27 mouse cellular contexts compared by ENCODE assay signal in the genomic region with DNA sequence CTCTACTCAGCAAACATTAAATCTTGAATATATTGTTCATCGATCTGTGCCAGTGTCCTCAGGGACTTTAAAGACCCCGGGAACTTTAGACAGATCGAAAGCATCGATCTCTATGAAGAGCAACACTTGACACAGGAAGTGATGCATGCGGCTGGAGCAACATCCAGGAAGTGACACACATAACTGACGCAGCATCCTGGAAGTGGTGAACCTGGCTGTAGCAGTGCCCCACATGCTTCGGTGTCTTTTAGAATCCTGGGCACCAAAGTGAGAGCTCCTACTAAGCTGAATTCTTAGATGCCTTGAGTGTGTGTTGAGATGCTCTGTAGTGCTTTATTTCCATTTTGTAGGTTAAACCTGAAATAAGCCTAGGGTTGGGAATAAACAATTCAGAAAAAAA. TPM values are rescaled to one million over a fixed set of nuclear protein-coding genes. Genes with fewer than 3 reads are reported as not detected.
DNase-seq lines count a peak whose midpoint lies in the region; ATAC-seq lines count a peak whose summit lies in the region.
"Had no signal": no experiment of that assay in that cellular context is flagged by ENCODE, and none has a peak within 500 bp of the region (broad histone marks: within the 10 kb centered on the region; RNA-seq: fewer than 3 reads in every experiment).

No protein-coding gene starts in this region.

- ATAC-seq in midbrain, embryonic 11.5 days (ENCODE audit: low FRiP score): no peak
- ATAC-seq in hematopoietic stem cell, adult 5-6 weeks (replicated peaks in 1 of 2; ENCODE audit: insufficient read depth in 1 of 2, low FRiP score in 2 of 2, low TSS enrichment in 1 of 2, low read depth in 1 of 2, poor library complexity in 2 of 2, severe bottlenecking in 2 of 2): peak; percentile 22 to 77; a peak in 1 of 4 replicates
- ATAC-seq in megakaryocyte progenitor cell, adult 5-6 weeks (replicated peaks; ENCODE audit: poor library complexity): peak; percentile 54
- ATAC-seq: activated CD4-positive, CD25-positive, alpha-beta regulatory T cell, adult 4 months; forebrain, embryonic 13.5 days; forebrain, embryonic 16.5 days; Patski had no signal

- no peak overlapping the region for H3K27ac ChIP-seq in midbrain, embryonic 11.5 days (ENCODE audit: low read depth, low read length)
- H3K27ac ChIP-seq in midbrain, embryonic 10.5 days (replicated peaks): no peak overlapping the region
- H3K27ac ChIP-seq: embryonic facial prominence, embryonic 10.5 days; embryonic facial prominence, embryonic 12.5 days; forebrain, embryonic 13.5 days had no signal

- no peaks in the 10 kb centered on the region for H3K36me3 ChIP-seq in midbrain, embryonic 11.5 days (ENCODE audit: control insufficient read depth, insufficient read depth, low read length)
- no peaks in the 10 kb centered on the region for H3K36me3 ChIP-seq in midbrain, embryonic 10.5 days
- H3K36me3 ChIP-seq: embryonic facial prominence, embryonic 10.5 days; embryonic facial prominence, embryonic 12.5 days; G1E had no signal

- 89% methylated on average over 7 of the region's 7 CpGs for WGBS in midbrain, embryonic 11.5 days
- WGBS in midbrain, embryonic 10.5 days: 94% methylated on average over 7 of the region's 7 CpGs

- no peaks in the 10 kb centered on the region for H3K4me1 ChIP-seq in midbrain, embryonic 11.5 days (ENCODE audit: control insufficient read depth, insufficient read depth, low read length)
- H3K4me1 ChIP-seq in midbrain, embryonic 10.5 days: no peaks in the 10 kb centered on the region
- H3K4me1 ChIP-seq: embryonic facial prominence, embryonic 10.5 days; forebrain, embryonic 13.5 days had no signal

- H3K9ac ChIP-seq in midbrain, embryonic 11.5 days (ENCODE audit: low read length): no peak overlapping the region
- H3K9ac ChIP-seq: embryonic facial prominence, embryonic 12.5 days; forebrain, embryonic 13.5 days had no signal

- intact Hi-C loops in left cerebral cortex, postnatal 14 days (cut with DNase I): no loop called here

- peak; percentile 67 for DNase-seq in midbrain, embryonic 11.5 days (ENCODE audit: low spot score, missing footprints)
- no peak for DNase-seq in midbrain, embryonic 10.5 days (ENCODE audit: low spot score)
- DNase-seq in left cerebral cortex, postnatal 14 days (ENCODE audit: low spot score in 2 of 2): no peak
- DNase-seq in gastrocnemius, adult 18-20 months (ENCODE audit: low spot score): no peak
- no peak for DNase-seq in gastrocnemius, adult 8-10 months (ENCODE audit: low spot score in 2 of 2)
- DNase-seq: adrenal gland, adult 8-10 months; adrenal gland, postnatal 14 days; adrenal gland, postnatal 36 days; cerebellum, adult 11-12 months; cerebellum, adult 2 months; cerebellum, adult 9-10 months; cerebellum, postnatal 10 days; cerebellum, postnatal 25 days had no signal

- no peak overlapping the region for H3K4me3 ChIP-seq in midbrain, embryonic 11.5 days (ENCODE audit: low read depth, low read length)
- H3K4me3 ChIP-seq in midbrain, embryonic 10.5 days: no peak overlapping the region
- H3K4me3 ChIP-seq: embryonic facial prominence, embryonic 10.5 days; embryonic facial prominence, embryonic 12.5 days; forebrain, embryonic 13.5 days had no signal

- no peak overlapping the region for H3K4me2 ChIP-seq in midbrain, embryonic 11.5 days
- H3K4me2 ChIP-seq: embryonic facial prominence, embryonic 12.5 days; forebrain, embryonic 13.5 days had no signal

- no peaks in the 10 kb centered on the region for H3K9me3 ChIP-seq in midbrain, embryonic 11.5 days (ENCODE audit: control insufficient read depth, low read length)
- H3K9me3 ChIP-seq in midbrain, embryonic 10.5 days (replicated peaks): no peaks in the 10 kb centered on the region
- H3K9me3 ChIP-seq: embryonic facial prominence, embryonic 10.5 days; embryonic facial prominence, embryonic 12.5 days; forebrain, embryonic 13.5 days had no signal

- H3K27me3 ChIP-seq in midbrain, embryonic 11.5 days (ENCODE audit: control insufficient read depth, insufficient read depth, low read length): no peaks in the 10 kb centered on the region
- no peaks in the 10 kb centered on the region for H3K27me3 ChIP-seq in midbrain, embryonic 10.5 days (ENCODE audit: low read depth, poor library complexity, severe bottlenecking)
- H3K27me3 ChIP-seq: CH12.LX; embryonic facial prominence, embryonic 12.5 days; forebrain, embryonic 13.5 days; Patski had no signal

RNA-seq across cellular contexts. Expression of gene Spp1, which starts 50.4 kb away (rescaled TPM):
- polyA plus RNA-seq in midbrain, embryonic 11.5 days (2014; fragmentation: Nextera tagmentation; extraction: Ambion mirVana): 6.8 and 8.2 TPM in 2 replicates
- 2.9 and 4.0 TPM in 2 replicates for polyA plus RNA-seq in midbrain, embryonic 10.5 days (2016; fragmentation: Nextera tagmentation; extraction: Ambion mirVana)
- total RNA-seq in hematopoietic stem cell, adult 5-6 weeks (2017): 8.1 and 10.8 TPM in 2 replicates
- 9.5 and 10.5 TPM in 2 replicates for total RNA-seq in megakaryocyte progenitor cell, adult 5-6 weeks (2015)
- total RNA-seq in megakaryocyte progenitor cell, adult 5-6 weeks (2017): 4.7 and 5.9 TPM in 2 replicates
- total RNA-seq in left cerebral cortex, postnatal 14 days (2021): 1 to 10 TPM; 7.5 TPM
- total RNA-seq in gastrocnemius, adult 18-20 months (2021): 1 to 10 TPM; 1.9 to 4.2 TPM
- 1 to 10 TPM in 3 of 4 experiments, under 1 TPM in 1; 0.75 to 4.6 (median 2.4) TPM for total RNA-seq in gastrocnemius, adult 8-10 months (2022)
- total RNA-seq: G1E had no signal
- polyA plus RNA-seq: G1E had no signal

RNA-seq across cellular contexts. Expression of gene Mepe, which starts 59.4 kb away (rescaled TPM):
- not detected in 2 replicates for polyA plus RNA-seq in midbrain, embryonic 11.5 days (2014; fragmentation: Nextera tagmentation; extraction: Ambion mirVana)
- polyA plus RNA-seq in midbrain, embryonic 10.5 days (2016; fragmentation: Nextera tagmentation; extraction: Ambion mirVana): not detected in 2 replicates
- total RNA-seq in hematopoietic stem cell, adult 5-6 weeks (2017): not detected in 2 replicates
- total RNA-seq in megakaryocyte progenitor cell, adult 5-6 weeks (2015): not detected in 2 replicates
- total RNA-seq in megakaryocyte progenitor cell, adult 5-6 weeks (2017): not detected in 2 replicates
- not detected for total RNA-seq in left cerebral cortex, postnatal 14 days (2021)
- total RNA-seq in gastrocnemius, adult 18-20 months (2021): not detected
- total RNA-seq in gastrocnemius, adult 8-10 months (2022): not detected
- total RNA-seq: adrenal gland, adult 18-20 months; adrenal gland, adult 8-10 months; adrenal gland, postnatal 14 days; adrenal gland, postnatal 36 days; CH12.LX; G1E had no signal
- polyA plus RNA-seq: activated CD4-positive, CD25-positive, alpha-beta regulatory T cell, adult 4 months; C2C12; cerebellum, adult 2 months; cortical plate, adult 2 months; embryonic facial prominence, embryonic 10.5 days; embryonic facial prominence, embryonic 12.5 days; forebrain, embryonic 11.5 days; forebrain, embryonic 13.5 days; forebrain, embryonic 16.5 days; G1E; Patski had no signal
